Mouse (Mus musculus) limb, embryonic 14.5 days (tissue): Measurements from ENCODE around the gene Slc6a19. TPM values are rescaled to one million over a fixed set of nuclear protein-coding genes. Genes with fewer than 3 reads are reported as not detected.
A peak's percentile ranks its signal among the peaks of the same experiment; 100 is the strongest.
"Not testable (repeated sequence)": the region's sequence is repeated elsewhere in the genome, so short reads cannot be mapped to it uniquely, and the experiment has no call there.

Experiments used
- ATAC-seq: fragments of 200-750 bp; cut with Nextera tagmentation; 2 replicates; pipeline ENCODE4 v1.8.0; 2017; ENCODE audit warnings: low read depth, moderate number of reproducible peaks, moderate TSS enrichment; ENCODE audit not compliant: low FRiP score
- DNase-seq: peaks from one replicate; pipeline ENCODE4 v3.0.0-alpha.2; 2015; ENCODE audit warnings: low spot score
- H3K27ac ChIP-seq: fragments of 300-500 bp; sonication (generic); replicated peaks from 2 replicates; pipeline ENCODE4 v1.5.1; 2014; ENCODE audit warnings: low read depth, mild to moderate bottlenecking, low read length, moderate library complexity, mixed read lengths
- H3K27me3 ChIP-seq: fragments of 300-500 bp; sonication (generic); 2 replicates; pipeline ENCODE4 v1.6.1; 2014; ENCODE audit warnings: low read length, mixed read lengths; ENCODE audit not compliant: control insufficient read depth, insufficient read depth
- H3K36me3 ChIP-seq: fragments of 300-500 bp; sonication (generic); 2 replicates; pipeline ENCODE4 v1.6.1; 2014; ENCODE audit warnings: mild to moderate bottlenecking, low read length, moderate library complexity, mixed read lengths; ENCODE audit not compliant: control insufficient read depth, insufficient read depth
- H3K4me1 ChIP-seq: fragments of 300-500 bp; sonication (generic); 2 replicates; pipeline ENCODE4 v1.6.1; 2014; ENCODE audit warnings: antibody characterized with exemption, low read length, mixed read lengths; ENCODE audit not compliant: control insufficient read depth, insufficient read depth
- H3K4me2 ChIP-seq: fragments of 300-500 bp; sonication (generic); replicated peaks from 2 replicates; pipeline ENCODE4 v1.6.1; 2014; ENCODE audit warnings: low read depth, mild to moderate bottlenecking, low read length, moderate library complexity; ENCODE audit not compliant: severe bottlenecking
- H3K4me3 ChIP-seq: fragments of 300-500 bp; sonication (generic); replicated peaks from 2 replicates; pipeline ENCODE4 v1.5.1; 2014; ENCODE audit warnings: low read length
- H3K9ac ChIP-seq: fragments of 300-500 bp; sonication (generic); 2 replicates; pipeline ENCODE4 v1.6.1; 2014; ENCODE audit warnings: mild to moderate bottlenecking, low read depth, low read length, moderate library complexity; ENCODE audit not compliant: severe bottlenecking
- H3K9me3 ChIP-seq: fragments of 300-500 bp; sonication (generic); 2 replicates; pipeline ENCODE4 v1.6.1; 2016; ENCODE audit warnings: low read length; ENCODE audit not compliant: control insufficient read depth
- POLR2A ChIP-seq: fragments of 200-500 bp; IDR thresholded peaks from 2 replicates; pipeline ENCODE4 v1.8.0; 2012; ENCODE audit warnings: inconsistent platforms, mild to moderate bottlenecking, moderate library complexity, borderline replicate concordance; ENCODE audit not compliant: insufficient read depth, insufficient read length; ENCODE audit errors: extremely low read depth
- WGBS: fragments of 180-500 bp; shearing (Covaris S2); extraction: QIAGEN DNeasy Blood & Tissue Kit; methylation state at CpG from one replicate; pipeline ENCODE4 v1.1.7; 2014; 5-methylcytosine and 5-hydroxymethylcytosine counted together
- polyA plus RNA-seq, 2 experiments: library from polyadenylated mRNA; depleted of rRNA in 1 of 2; stranded (reverse) in 1 of 2; unstranded in 1 of 2; fragments of >200 nt; fragmentation: Nextera tagmentation in 1 of 2; extraction: Ambion mirVana in 1 of 2; gene quantifications; 2 replicates each; pipeline versions ENCODE4 v1.2.1 to v1.2.3; 2012 to 2014

Gene Slc6a19
- polyA plus RNA-seq, 2 experiments = not detected

- 48% methylated on average over 4 of the region's 4 CpGs for WGBS
- no peak overlapping the region for H3K4me2 ChIP-seq
- H3K4me1 ChIP-seq = no peaks in the 10 kb centered on the region
- no peak for DNase-seq
- no peak overlapping the region for H3K4me3 ChIP-seq
- no peak overlapping the region for H3K27ac ChIP-seq
- no peaks in the 10 kb centered on the region for H3K9me3 ChIP-seq
- no peaks in the 10 kb centered on the region for H3K27me3 ChIP-seq
- no peaks in the 10 kb centered on the region for H3K36me3 ChIP-seq
- TF ChIP-seq POLR2A = no peak
- no peak for ATAC-seq
- no peak overlapping the region for H3K9ac ChIP-seq
Measured at GRCm38 (mm10) chr13:73742944-73743343, 38.3 kb upstream of the Slc6a19 start.

GRCm38 (mm10) chr13:73740399-73740944 lies 35.8 kb upstream of the Slc6a19 start:
- H3K27ac ChIP-seq, H3K27me3 ChIP-seq, H3K4me3 ChIP-seq, H3K36me3 ChIP-seq, H3K9me3 ChIP-seq, DNase-seq, H3K9ac ChIP-seq, H3K4me2 ChIP-seq, ATAC-seq, H3K4me1 ChIP-seq: not testable (repeated sequence)
- 58% methylated on average over 2 of the region's 2 CpGs for WGBS

- TF ChIP-seq POLR2A = no peak
- Histone ChIP-seq H3K9ac (no peak overlapping the region), H3K27me3 (0 out of 2 replicates have a peak, but pooled peaks cover 8% of the 10 kb centered on the region), H3K36me3 (no peaks in the 10 kb centered on the region), H3K4me1 (peaks cover 8% of the 10 kb centered on the region), H3K27ac (no peak overlapping the region), H3K4me3 (no peak overlapping the region), H3K4me2 (no peak overlapping the region), H3K9me3 (no peaks in the 10 kb centered on the region)
- DNase-seq (no peak), ATAC-seq (no peak)
- WGBS = 86% methylated on average over 3 of the region's 3 CpGs
Measured at GRCm38 (mm10) chr13:73736943-73737342, 32.3 kb upstream of the Slc6a19 start.

- H3K4me1 ChIP-seq = peaks cover 8% of the 10 kb centered on the region
- H3K9me3 ChIP-seq = no peaks in the 10 kb centered on the region
- DNase-seq (no peak), ATAC-seq (no peak)
- TF ChIP-seq POLR2A = no peak
- no peak overlapping the region for H3K4me2 ChIP-seq
- H3K27ac ChIP-seq = no peak overlapping the region
- no peaks in the 10 kb centered on the region for H3K36me3 ChIP-seq
- H3K9ac ChIP-seq = no peak overlapping the region
- 0 out of 2 replicates have a peak, but pooled peaks cover 8% of the 10 kb centered on the region for H3K27me3 ChIP-seq
- WGBS = 81% methylated on average over 2 of the region's 2 CpGs
- H3K4me3 ChIP-seq = no peak overlapping the region
Measured at GRCm38 (mm10) chr13:73735928-73736327, 31.3 kb upstream of the Slc6a19 start.

- TF ChIP-seq POLR2A = no peak
- no peaks in the 10 kb centered on the region for H3K9me3 ChIP-seq
- DNase-seq = no peak
- H3K4me1 ChIP-seq = peaks cover 8% of the 10 kb centered on the region
- H3K36me3 ChIP-seq = no peaks in the 10 kb centered on the region
- H3K4me3 ChIP-seq = no peak overlapping the region
- H3K4me2 ChIP-seq = no peak overlapping the region
- WGBS = 54% methylated on average over 8 of the region's 8 CpGs
- ATAC-seq = peak; percentile 49; the same call in 1 of the 2 replicates
- no peak overlapping the region for H3K9ac ChIP-seq
- no peak overlapping the region for H3K27ac ChIP-seq
- 0 out of 2 replicates have a peak, but pooled peaks cover 8% of the 10 kb centered on the region for H3K27me3 ChIP-seq
Measured at GRCm38 (mm10) chr13:73735270-73735669, 30.6 kb upstream of the Slc6a19 start.

- 75% methylated on average over 1 of the region's 1 CpGs for WGBS
- Histone ChIP-seq H3K4me3 (no peak overlapping the region), H3K27me3 (0 out of 2 replicates have a peak, but pooled peaks cover 8% of the 10 kb centered on the region), H3K9me3 (no peaks in the 10 kb centered on the region), H3K4me2 (no peak overlapping the region), H3K36me3 (no peaks in the 10 kb centered on the region), H3K4me1 (peaks cover 8% of the 10 kb centered on the region), H3K27ac (no peak overlapping the region), H3K9ac (no peak overlapping the region)
- TF ChIP-seq POLR2A = no peak
- DNase-seq = no peak
- no peak for ATAC-seq
Measured at GRCm38 (mm10) chr13:73734379-73734778, 29.7 kb upstream of the Slc6a19 start.
